8 mouse cellular contexts compared by ENCODE assay signal in genomic region chr8:121651874-121652361, GRCm38 (mm10). TPM values are rescaled to one million over a fixed set of nuclear protein-coding genes. Genes with fewer than 3 reads are reported as not detected.
A peak's percentile ranks its signal among the peaks of the same experiment; 100 is the strongest.
DNase-seq lines count a peak whose midpoint lies in the region; ATAC-seq and TF ChIP-seq lines count a peak whose summit lies in the region.

No protein-coding gene starts in this region.

- peak overlapping the region; percentile 81 for H3K4me3 ChIP-seq in megakaryocyte, embryonic 14.5 days (replicated peaks)
- H3K4me3 ChIP-seq in forebrain, embryonic 16.5 days (replicated peaks; ENCODE audit: low read length): peak overlapping the region; percentile 60
- peak overlapping the region; percentile 72 for H3K4me3 ChIP-seq in intestine, embryonic 14.5 days (ENCODE audit: low read depth, low read length)
- peak overlapping the region; percentile 60 for H3K4me3 ChIP-seq in lung, embryonic 15.5 days
- peak overlapping the region; percentile 71 for H3K4me3 ChIP-seq in small intestine, adult 2 months (ENCODE audit: low read depth, low read length)

- WGBS in forebrain, embryonic 16.5 days: under 1% methylated on average over 45 of the region's 56 CpGs
- WGBS in intestine, embryonic 14.5 days: under 1% methylated on average over 55 of the region's 56 CpGs
- WGBS in lung, embryonic 15.5 days: under 1% methylated on average over 42 of the region's 56 CpGs
- WGBS in small intestine, adult 2 months: 6% methylated on average over 54 of the region's 56 CpGs

- H3K27ac ChIP-seq in forebrain, embryonic 16.5 days (ENCODE audit: low read length): peak overlapping the region; percentile 76
- H3K27ac ChIP-seq in intestine, embryonic 14.5 days (ENCODE audit: low read depth): no peak overlapping the region
- H3K27ac ChIP-seq in lung, embryonic 15.5 days: peak overlapping the region; percentile 20; the same call in 1 of the 2 replicates
- H3K27ac ChIP-seq in small intestine, adult 2 months (ENCODE audit: insufficient read depth, low read depth, low read length): peak overlapping the region; percentile 1; the same call in 1 of the 2 replicates

- H3K36me3 ChIP-seq in megakaryocyte, embryonic 14.5 days (replicated peaks; ENCODE audit: low read length): no peaks in the 10 kb centered on the region
- no peaks in the 10 kb centered on the region for H3K36me3 ChIP-seq in forebrain, embryonic 16.5 days (ENCODE audit: control insufficient read depth, insufficient read depth)
- no peaks in the 10 kb centered on the region; the same call in 1 of the 2 replicates for H3K36me3 ChIP-seq in intestine, embryonic 14.5 days (ENCODE audit: control insufficient read depth, insufficient read depth, low read length)
- no peaks in the 10 kb centered on the region for H3K36me3 ChIP-seq in lung, embryonic 15.5 days
- no peaks in the 10 kb centered on the region for H3K36me3 ChIP-seq in small intestine, adult 2 months (ENCODE audit: control insufficient read depth, insufficient read depth, low read length)

- ATAC-seq in megakaryocyte, adult 5-6 weeks (ENCODE audit: poor library complexity, severe bottlenecking): no peak
- ATAC-seq in forebrain, embryonic 16.5 days: no peak
- no peak for ATAC-seq in intestine, embryonic 14.5 days (replicated peaks; ENCODE audit: low FRiP score, low TSS enrichment, low read depth)
- ATAC-seq in lung, embryonic 15.5 days (ENCODE audit: borderline replicate concordance, extremely low read depth, low FRiP score, low TSS enrichment): no peak
- no peak for ATAC-seq in megakaryocyte-erythroid progenitor cell, adult 5-6 weeks (replicated peaks; ENCODE audit: low FRiP score, low TSS enrichment, poor library complexity, severe bottlenecking)

- no peak for TF ChIP-seq POLR2A in small intestine, adult 2 months (IDR thresholded peaks at IDR 0.05; ENCODE audit: low read depth, low read length)

- peaks cover 27% of the 10 kb centered on the region for H3K4me1 ChIP-seq in megakaryocyte, embryonic 14.5 days
- H3K4me1 ChIP-seq in forebrain, embryonic 16.5 days (replicated peaks; ENCODE audit: control insufficient read depth, insufficient read depth, low read length): peaks cover 61% of the 10 kb centered on the region
- H3K4me1 ChIP-seq in intestine, embryonic 14.5 days (replicated peaks; ENCODE audit: control insufficient read depth, insufficient read depth, low read length): peaks cover 30% of the 10 kb centered on the region
- H3K4me1 ChIP-seq in lung, embryonic 15.5 days: peaks cover 54% of the 10 kb centered on the region
- peaks cover 37% of the 10 kb centered on the region for H3K4me1 ChIP-seq in small intestine, adult 2 months (ENCODE audit: control insufficient read depth, insufficient read depth, insufficient read length, low read length)

- peaks cover 12% of the 10 kb centered on the region; the same call in 1 of the 2 replicates for H3K9me3 ChIP-seq in megakaryocyte, embryonic 14.5 days
- no peaks in the 10 kb centered on the region for H3K9me3 ChIP-seq in forebrain, embryonic 16.5 days (ENCODE audit: control insufficient read depth, low read length)
- no peaks in the 10 kb centered on the region for H3K9me3 ChIP-seq in intestine, embryonic 14.5 days (ENCODE audit: control insufficient read depth, low read length)
- no peaks in the 10 kb centered on the region for H3K9me3 ChIP-seq in lung, embryonic 15.5 days

- peak overlapping the region; percentile 99 for H3K4me2 ChIP-seq in forebrain, embryonic 16.5 days (ENCODE audit: low read length)
- H3K4me2 ChIP-seq in intestine, embryonic 14.5 days (ENCODE audit: low read length): peak overlapping the region; percentile 98
- H3K4me2 ChIP-seq in lung, embryonic 15.5 days: peak overlapping the region; percentile 88

- DNase-seq in cerebellum, adult 11-12 months: peak; percentile 79
- peak; percentile 82 for DNase-seq in intestine, embryonic 14.5 days (ENCODE audit: low spot score)

- H3K27me3 ChIP-seq in megakaryocyte, embryonic 14.5 days (replicated peaks): peaks cover 95% of the 10 kb centered on the region
- H3K27me3 ChIP-seq in forebrain, embryonic 16.5 days (replicated peaks; ENCODE audit: control insufficient read depth, insufficient read depth, low read length): no peaks in the 10 kb centered on the region
- H3K27me3 ChIP-seq in intestine, embryonic 14.5 days (replicated peaks; ENCODE audit: control insufficient read depth, insufficient read depth, low read length): no peaks in the 10 kb centered on the region
- H3K27me3 ChIP-seq in lung, embryonic 15.5 days: no peaks in the 10 kb centered on the region
- H3K27me3 ChIP-seq in small intestine, adult 2 months (ENCODE audit: control insufficient read depth, insufficient read depth, low read length): no peaks in the 10 kb centered on the region

- TF ChIP-seq CTCF in small intestine, adult 2 months (IDR thresholded peaks at IDR 0.05; ENCODE audit: extremely low read depth, insufficient read length, insufficient replicate concordance, low read depth, low read length): no peak

- peak overlapping the region; percentile 66 for H3K9ac ChIP-seq in forebrain, embryonic 16.5 days (replicated peaks; ENCODE audit: low read depth, low read length)
- H3K9ac ChIP-seq in intestine, embryonic 14.5 days (ENCODE audit: low read length): peak overlapping the region; percentile 36
- peak overlapping the region; percentile 54 for H3K9ac ChIP-seq in lung, embryonic 15.5 days

RNA-seq across cellular contexts. Expression of gene Zcchc14, which starts 0.8 kb away (rescaled TPM):
- 0.19 and 0.36 TPM in 2 replicates for polyA plus RNA-seq in megakaryocyte, embryonic 14.5 days (2012; ENCODE audit: insufficient read depth, low replicate concordance)
- 0.36 and 0.56 TPM in 2 replicates for total RNA-seq in megakaryocyte, adult 5-6 weeks (2015)
- total RNA-seq in megakaryocyte, adult 5-6 weeks (2017): 0.04 and 0.99 TPM in 2 replicates
- polyA plus RNA-seq in forebrain, embryonic 16.5 days (2015; fragmentation: Nextera tagmentation; extraction: Ambion mirVana): 37.3 and 38.5 TPM in 2 replicates
- 21.9 and 25.1 TPM in 2 replicates for polyA plus RNA-seq in intestine, embryonic 14.5 days (2014; fragmentation: Nextera tagmentation; extraction: Ambion mirVana)
- polyA plus RNA-seq in lung, embryonic 15.5 days (2015; fragmentation: Nextera tagmentation; extraction: Ambion mirVana): 13.5 and 14.2 TPM in 2 replicates
- polyA plus RNA-seq in small intestine, adult 2 months (2012; rRNA removed): 15.3 and 31.3 TPM in 2 replicates
- not detected in 2 replicates for total RNA-seq in megakaryocyte-erythroid progenitor cell, adult 5-6 weeks (2014; fragmentation: Nextera tagmentation)
- 0.08 TPM in 1 of 2 replicates, not detected in the other for total RNA-seq in megakaryocyte-erythroid progenitor cell, adult 5-6 weeks (2017)

Comparison
In these comparisons a context has a peak if more than half of its experiments do, and no peak if none do; other contexts are left out.
1. RNA of gene Zcchc14, which starts 0.8 kb away (polyA plus RNA-seq): 37.3 to 38.5 TPM in forebrain, embryonic 16.5 days, 15.3 to 31.3 TPM in small intestine, adult 2 months, 21.9 to 25.1 TPM in intestine, embryonic 14.5 days and 13.5 to 14.2 TPM in lung, embryonic 15.5 days; 0.19 to 0.36 TPM in megakaryocyte, embryonic 14.5 days; every median in the first group is over 10 times any median in the second.
2. Peak in every context shown above with its lines, with median percentiles within 50 percentile points of each other: H3K4me3 ChIP-seq, H3K4me2 ChIP-seq and H3K9ac ChIP-seq.